Mouse (Mus musculus) embryo, embryonic 9.5 days (tissue): ENCODE data around the gene Mlx.

Source experiments
- DNase-seq: peaks from one replicate; pipeline ENCODE4 v3.0.0-alpha.2; 2017; ENCODE audit errors: extremely low spot score

Mlx gene

DNA sequence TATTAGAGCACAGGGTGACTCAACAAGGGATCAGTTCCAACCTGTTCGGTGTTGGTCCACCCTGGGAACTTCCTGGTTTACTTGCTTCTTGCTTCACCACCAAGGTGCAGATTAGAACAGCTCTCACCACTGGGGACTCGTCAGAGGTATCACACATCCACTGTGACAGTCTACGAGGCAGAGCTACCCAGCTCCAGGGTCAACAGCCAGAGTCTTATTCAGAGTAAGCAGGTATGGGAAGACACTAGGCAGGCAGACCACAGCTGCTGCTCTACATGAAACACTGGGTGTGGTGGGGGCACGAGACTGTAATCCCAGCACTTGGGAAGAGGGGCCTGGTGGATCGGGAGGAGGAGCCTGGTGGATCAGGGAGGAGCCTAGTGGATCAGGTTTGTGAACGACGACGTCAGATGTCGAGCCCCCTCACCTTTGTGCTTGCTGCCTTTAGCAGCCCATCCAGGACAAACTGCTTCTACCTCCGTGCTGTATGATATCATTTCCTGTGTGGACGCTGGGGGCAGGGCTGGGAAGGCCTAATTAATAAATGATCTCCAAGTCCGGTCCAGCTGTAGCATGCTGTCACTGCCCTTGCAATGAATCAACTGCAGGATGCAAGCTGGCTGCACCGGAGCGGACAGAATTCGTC is 51.6 kb downstream of the Mlx start:
- DNase-seq: peak; percentile 35

DNA sequence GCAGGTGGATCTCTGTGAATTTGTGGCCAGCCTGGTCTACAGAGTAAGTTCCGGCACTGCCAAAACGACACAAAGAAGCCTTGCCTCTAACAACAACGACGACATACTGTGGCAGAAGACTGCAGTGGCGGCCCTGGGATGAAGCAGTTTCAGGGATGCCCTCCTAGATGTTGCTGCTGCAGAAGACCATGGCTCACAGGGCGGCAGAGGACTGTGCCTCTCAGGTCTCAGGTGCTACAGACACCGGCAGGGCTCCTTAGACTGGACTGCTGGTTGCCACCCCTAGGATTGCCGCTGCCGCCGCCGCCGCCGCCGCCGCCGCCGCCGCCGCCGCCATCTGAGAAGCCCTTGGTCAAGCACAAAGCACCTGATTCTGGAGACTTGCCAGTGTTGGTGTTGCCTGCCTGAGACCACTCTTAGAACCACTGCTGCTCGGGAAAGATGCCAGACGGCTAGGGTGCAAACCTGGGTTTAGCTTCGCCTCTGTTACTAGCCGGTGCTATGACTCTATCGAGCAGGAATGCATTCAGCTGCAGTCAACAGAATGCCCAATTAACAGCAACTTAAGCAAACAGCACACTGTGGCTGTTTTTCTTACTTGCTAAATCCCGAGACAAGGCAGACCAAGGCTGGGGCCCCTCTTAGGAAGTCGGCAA is 53.2 kb downstream of the Mlx start:
- DNase-seq: no peak

DNA sequence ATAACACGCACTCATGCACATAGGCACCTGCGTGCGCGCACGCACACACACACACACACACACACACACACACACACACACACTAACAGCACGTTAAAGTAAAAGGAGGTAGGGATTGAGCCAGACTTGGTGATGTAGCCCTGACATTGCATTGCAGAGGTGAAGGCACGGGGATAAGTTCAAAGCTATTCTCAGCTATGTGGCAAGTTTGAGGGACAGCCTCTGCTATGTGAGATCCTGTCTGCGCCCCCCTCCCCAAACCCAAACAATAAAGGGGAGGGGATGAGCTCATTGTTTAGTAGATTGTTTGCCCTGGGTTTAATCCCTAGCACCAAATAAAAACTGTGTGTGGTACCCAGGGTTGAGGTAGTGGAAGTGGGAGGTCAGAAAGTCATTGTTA is 54.0 kb downstream of the Mlx start:
- no peak for DNase-seq
